Mouse (Mus musculus) erythroblast, embryonic 14.5 days (primary cell): Measurements from ENCODE around the gene Rbm17.

Source experiments
- GATA1 ChIP-seq: IDR thresholded peaks from 2 replicates; pipeline ENCODE4 v1.6.1; 2012; ENCODE audit warnings: low read length, inconsistent platforms, mixed read lengths
- TAL1 ChIP-seq: IDR thresholded peaks from 3 replicates; pipeline ENCODE4 v1.6.1; 2012; ENCODE audit warnings: low read length, inconsistent platforms, mixed read lengths

GRCm38 (mm10) chr2:11571004-11571535 lies 32.9 kb downstream of the Rbm17 start:
- TF ChIP-seq GATA1, result no peak
- TF ChIP-seq TAL1, result no peak
